Mouse (Mus musculus) liver, adult 2 months (tissue): ENCODE measurements at regions not wholly inside any gene's neighbourhood (a gene's known extent, or its start where the extent isn't known, plus 50 kb on each side); places are given as distances from the start of the nearest gene placed in this dataset.

Experiments
- CTCF ChIP-seq: fragments of 200-500 bp; IDR thresholded peaks from 2 replicates; pipeline ENCODE4 v1.5.1; 2011; ENCODE audit warnings: low read depth, low read length, control low read depth
- POLR2A ChIP-seq: fragments of 200-500 bp; IDR thresholded peaks from 2 replicates; pipeline ENCODE4 v1.6.1; 2011; ENCODE audit warnings: low read length, control low read depth; ENCODE audit not compliant: insufficient read depth; ENCODE audit errors: extremely low read depth

DNA sequence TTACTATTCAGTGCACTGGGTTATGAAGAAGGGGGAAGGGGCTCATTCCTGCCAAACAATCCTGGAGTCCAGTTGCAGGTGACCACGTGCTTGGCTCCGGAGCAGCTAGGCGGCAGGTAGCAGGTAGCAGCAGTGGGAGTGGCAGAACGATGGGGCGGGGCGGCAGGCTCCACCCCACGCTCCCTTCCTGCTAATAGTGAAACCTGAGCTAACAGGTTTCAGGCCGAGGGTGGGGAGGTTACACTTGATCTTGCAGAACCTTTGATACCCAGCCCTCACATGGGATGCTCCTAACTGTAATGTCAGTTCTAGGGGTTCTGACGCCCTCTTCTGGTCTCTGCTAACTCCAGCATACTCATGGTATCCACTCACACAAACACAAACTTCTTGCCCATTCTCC is 253.5 kb upstream of the Daam1 start:
- 0 out of 2 replicates have a peak, but pooled peaks have one; percentile 13 for TF ChIP-seq CTCF
- no peak for TF ChIP-seq POLR2A
